Mouse (Mus musculus): ENCODE measurements around the gene Fam129b. TPM values are rescaled to one million over a fixed set of nuclear protein-coding genes. Genes with fewer than 3 reads are reported as not detected.

Fam129b gene
- total RNA-seq, 1 experiment, result 90.0 TPM

DNA sequence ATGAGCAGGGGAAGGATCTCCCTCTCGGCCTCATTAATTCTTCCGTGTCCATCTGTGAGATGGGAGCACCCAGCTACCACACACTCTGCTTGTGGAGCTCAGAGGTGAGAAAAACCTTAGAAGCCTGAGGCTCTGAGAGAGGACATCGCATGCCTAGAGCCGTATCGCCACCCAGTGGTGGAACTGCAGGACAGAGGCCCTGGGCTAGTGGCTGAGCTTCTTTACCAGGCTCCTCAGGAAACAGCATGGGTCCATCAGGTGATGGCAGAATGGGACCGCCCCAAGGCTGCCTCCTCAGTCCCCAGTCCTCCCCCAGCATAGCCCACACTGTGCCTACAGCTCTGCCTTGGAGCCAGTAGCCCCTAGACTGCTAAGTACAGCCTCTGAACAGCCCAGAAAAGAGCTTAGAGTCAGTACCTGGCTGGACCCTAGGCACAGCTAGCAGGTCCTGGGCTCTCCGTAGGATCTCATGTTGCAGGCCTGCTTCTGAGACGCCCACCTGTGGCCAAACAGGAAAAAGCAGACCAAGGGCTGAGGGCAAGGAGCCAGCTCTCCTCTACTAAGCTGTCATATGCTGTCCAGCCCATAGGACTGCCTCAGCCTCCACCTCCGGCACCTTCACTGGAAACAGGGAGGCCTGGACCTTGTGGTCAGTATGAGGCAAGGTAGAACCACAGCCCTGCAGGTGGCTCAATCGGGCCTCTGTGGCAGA lies 52.5 kb downstream of the Fam129b start:
- Histone ChIP-seq H3K4me1 (ENCODE audit: control insufficient read depth in 2 of 2, insufficient read depth in 2 of 2, low read length in 2 of 2, poor library complexity in 1 of 2) (peaks cover 0 to 42% of the 10 kb centered on the region in 2 experiments; a peak in 2 of 4 replicates), H3K27ac (ENCODE audit: insufficient read depth, low read depth, low read length, poor library complexity, severe bottlenecking) (no peak overlapping the region), H3K9ac (ENCODE audit: insufficient read depth, low read depth, low read length, poor library complexity, severe bottlenecking) (peak overlapping the region; percentile 49; the same call in 1 of the 2 replicates), H3K9me3 (ENCODE audit: control insufficient read depth, insufficient read depth, low read depth, low read length) (no peaks in the 10 kb centered on the region), H3K4me3 (ENCODE audit: insufficient read depth in 1 of 2, low read depth in 1 of 2, low read length in 2 of 2, poor library complexity in 1 of 2, severe bottlenecking in 1 of 2) (peak overlapping the region in 1 of 2 experiments; percentile 23; a peak in 2 of 4 replicates), H3K36me3 (ENCODE audit: control insufficient read depth, insufficient read depth, low read length, poor library complexity, severe bottlenecking) (peaks cover 20% of the 10 kb centered on the region)
- in situ Hi-C loops (cut with MboI; ENCODE audit: low sequenced_read_pairs in 2 of 2, unreplicated experiment in 2 of 2), result no loop called here
- no peak for TF ChIP-seq MAFK (IDR thresholded peaks at IDR 0.05; ENCODE audit: insufficient read depth, low read depth, low read length)
- peak; percentile 76 for DNase-seq (ENCODE audit: low read depth, low spot score)

DNA sequence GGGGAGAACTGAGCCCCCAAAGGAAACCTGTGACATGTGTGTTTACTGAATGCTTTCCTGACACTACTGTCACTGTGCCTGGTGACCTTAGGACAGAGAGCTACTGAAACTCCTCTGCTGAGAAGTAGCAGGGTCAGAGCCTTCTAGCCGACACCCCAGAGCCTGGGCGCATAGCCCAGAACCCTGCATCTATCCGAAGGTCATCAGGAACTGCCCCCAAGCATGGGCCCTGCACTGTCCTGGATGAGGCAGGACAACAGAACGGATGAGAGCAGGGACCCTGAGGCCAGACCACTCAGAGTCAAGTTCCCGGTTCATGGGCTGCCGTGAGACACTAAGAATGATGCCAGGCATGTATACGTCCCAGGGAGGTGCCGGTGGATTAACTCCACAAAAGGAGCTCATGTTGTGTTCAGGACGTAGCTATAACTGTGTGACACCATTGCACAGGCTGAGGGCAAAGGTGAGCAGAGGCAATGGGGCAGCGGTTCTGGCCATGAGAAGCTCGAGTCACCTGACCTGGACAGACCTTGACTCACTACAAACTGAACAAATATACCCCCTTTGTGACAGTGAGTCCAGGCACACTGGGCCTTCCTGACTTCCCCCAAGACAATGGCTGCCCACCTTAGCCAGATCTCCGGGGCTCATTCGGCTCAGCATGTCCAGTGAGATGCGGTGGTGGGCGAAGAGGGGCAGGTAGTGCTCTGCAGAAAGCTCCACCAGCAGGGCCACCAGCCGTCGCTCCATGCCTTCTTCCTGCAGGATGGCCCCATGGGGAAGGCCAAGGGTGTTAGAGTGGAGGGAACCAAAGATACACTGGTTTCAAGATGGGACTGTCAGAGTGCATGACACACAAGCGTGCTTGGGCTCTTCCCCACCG lies 53.3 kb downstream of the Fam129b start:
- no peak overlapping the region for H3K9ac ChIP-seq (ENCODE audit: insufficient read depth, low read depth, low read length, poor library complexity, severe bottlenecking)
- in situ Hi-C loops (cut with MboI; ENCODE audit: low sequenced_read_pairs in 2 of 2, unreplicated experiment in 2 of 2), result no loop called here

DNA sequence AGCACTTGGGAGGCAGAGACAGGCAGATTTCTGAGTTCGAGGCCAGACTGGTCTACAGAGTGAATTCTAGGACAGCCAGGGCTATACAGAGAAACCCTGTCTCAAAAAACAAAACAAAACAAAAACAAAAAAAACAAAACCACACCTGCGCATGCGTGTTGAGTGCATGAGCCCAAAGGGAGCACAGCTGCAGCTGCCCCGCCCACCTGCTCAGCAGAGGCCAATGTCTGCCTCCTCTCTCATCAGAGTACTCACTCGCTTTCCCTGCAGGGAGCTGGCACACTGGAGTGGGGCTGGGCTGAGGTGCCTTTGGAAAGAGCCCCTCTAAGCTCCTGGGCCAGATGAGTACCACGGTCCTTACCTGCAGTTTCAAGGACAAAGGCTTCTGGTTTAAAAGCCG lies 55.8 kb downstream of the Fam129b start:
- peaks cover 19% of the 10 kb centered on the region; the same call in 1 of the 2 replicates for H3K36me3 ChIP-seq (ENCODE audit: control insufficient read depth, insufficient read depth, low read length, poor library complexity, severe bottlenecking)
- H3K4me1 ChIP-seq (ENCODE audit: control insufficient read depth in 2 of 2, insufficient read depth in 2 of 2, low read length in 2 of 2, poor library complexity in 1 of 2), result peaks cover 0 to 36% of the 10 kb centered on the region in 2 experiments; a peak in 3 of 4 replicates
- TF ChIP-seq MAFK (IDR thresholded peaks at IDR 0.05; ENCODE audit: insufficient read depth, low read depth, low read length) (no peak), HCFC1 (IDR thresholded peaks at IDR 0.05; ENCODE audit: borderline replicate concordance, insufficient read depth, low read length) (no peak), ZNF384 (IDR thresholded peaks at IDR 0.05; ENCODE audit: low read depth, low read length) (no peak), ZC3H11A (IDR thresholded peaks at IDR 0.05; ENCODE audit: borderline replicate concordance, low read depth, low read length) (no peak), CHD2 (IDR thresholded peaks at IDR 0.05; ENCODE audit: low read depth, low read length) (no peak)
- 0 out of 4 replicates have a peak overlapping the region, but pooled peaks of 1 of the 2 experiments have one; percentile 1 for H3K4me3 ChIP-seq (ENCODE audit: insufficient read depth in 1 of 2, low read depth in 1 of 2, low read length in 2 of 2, poor library complexity in 1 of 2, severe bottlenecking in 1 of 2)
- H3K9me3 ChIP-seq (ENCODE audit: control insufficient read depth, insufficient read depth, low read depth, low read length), result no peaks in the 10 kb centered on the region
- no peak overlapping the region for H3K9ac ChIP-seq (ENCODE audit: insufficient read depth, low read depth, low read length, poor library complexity, severe bottlenecking)
- DNase-seq (ENCODE audit: low read depth, low spot score), result peak; percentile 52
- no peak overlapping the region for H3K27ac ChIP-seq (ENCODE audit: insufficient read depth, low read depth, low read length, poor library complexity, severe bottlenecking)
- in situ Hi-C loops (cut with MboI; ENCODE audit: low sequenced_read_pairs in 2 of 2, unreplicated experiment in 2 of 2), result no loop called here

More for the DNA sequence above, 53.3 kb downstream of the Fam129b start:
- Histone ChIP-seq H3K27ac (ENCODE audit: insufficient read depth, low read depth, low read length, poor library complexity, severe bottlenecking) (no peak overlapping the region), H3K36me3 (ENCODE audit: control insufficient read depth, insufficient read depth, low read length, poor library complexity, severe bottlenecking) (peaks cover 15% of the 10 kb centered on the region; the same call in 1 of the 2 replicates), H3K4me3 (ENCODE audit: insufficient read depth in 1 of 2, low read depth in 1 of 2, low read length in 2 of 2, poor library complexity in 1 of 2, severe bottlenecking in 1 of 2) (no peak overlapping the region), H3K4me1 (ENCODE audit: control insufficient read depth in 2 of 2, insufficient read depth in 2 of 2, low read length in 2 of 2, poor library complexity in 1 of 2) (peaks cover 0 to 40% of the 10 kb centered on the region in 2 experiments; a peak in 3 of 4 replicates), H3K9me3 (ENCODE audit: control insufficient read depth, insufficient read depth, low read depth, low read length) (no peaks in the 10 kb centered on the region)
- TF ChIP-seq ZNF384 (IDR thresholded peaks at IDR 0.05; ENCODE audit: low read depth, low read length), result no peak
- TF ChIP-seq MAFK (IDR thresholded peaks at IDR 0.05; ENCODE audit: insufficient read depth, low read depth, low read length), result no peak
- TF ChIP-seq CHD2 (IDR thresholded peaks at IDR 0.05; ENCODE audit: low read depth, low read length), result no peak
- TF ChIP-seq HCFC1 (IDR thresholded peaks at IDR 0.05; ENCODE audit: borderline replicate concordance, insufficient read depth, low read length), result no peak
- TF ChIP-seq ZC3H11A (IDR thresholded peaks at IDR 0.05; ENCODE audit: borderline replicate concordance, low read depth, low read length), result no peak
- DNase-seq (ENCODE audit: low read depth, low spot score), result no peak

DNA sequence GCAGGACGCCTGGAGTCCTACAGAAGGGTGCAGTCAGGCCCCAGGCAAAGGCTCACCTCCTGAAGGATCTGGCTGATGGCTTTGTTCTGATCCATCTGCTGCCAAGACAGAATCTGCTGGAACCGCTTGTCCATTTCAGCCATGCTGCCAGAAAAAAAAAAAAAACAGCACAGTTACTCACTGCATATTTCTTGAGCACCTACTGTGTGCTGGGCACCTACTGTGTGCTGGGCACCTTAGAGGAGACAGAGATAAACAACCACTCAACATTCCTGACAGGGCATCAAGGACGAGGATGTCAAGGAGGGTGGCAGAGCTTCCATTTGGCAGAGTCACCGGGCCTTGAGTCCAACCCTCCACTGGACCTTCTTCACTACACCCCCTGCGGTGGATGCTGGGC lies 62.8 kb downstream of the Fam129b start:
- H3K36me3 ChIP-seq (ENCODE audit: control insufficient read depth, insufficient read depth, low read length, poor library complexity, severe bottlenecking), result peaks cover 29% of the 10 kb centered on the region; the same call in 1 of the 2 replicates
- in situ Hi-C loops (cut with MboI; ENCODE audit: low sequenced_read_pairs in 2 of 2, unreplicated experiment in 2 of 2), result no loop called here
- TF ChIP-seq MAFK (IDR thresholded peaks at IDR 0.05; ENCODE audit: insufficient read depth, low read depth, low read length) (no peak), CHD2 (IDR thresholded peaks at IDR 0.05; ENCODE audit: low read depth, low read length) (no peak), ZNF384 (IDR thresholded peaks at IDR 0.05; ENCODE audit: low read depth, low read length) (no peak), HCFC1 (IDR thresholded peaks at IDR 0.05; ENCODE audit: borderline replicate concordance, insufficient read depth, low read length) (no peak), ZC3H11A (IDR thresholded peaks at IDR 0.05; ENCODE audit: borderline replicate concordance, low read depth, low read length) (no peak)
- H3K4me3 ChIP-seq (ENCODE audit: insufficient read depth in 1 of 2, low read depth in 1 of 2, low read length in 2 of 2, poor library complexity in 1 of 2, severe bottlenecking in 1 of 2), result no peak overlapping the region
- DNase-seq (ENCODE audit: low read depth, low spot score), result no peak
- H3K4me1 ChIP-seq (ENCODE audit: control insufficient read depth in 2 of 2, insufficient read depth in 2 of 2, low read length in 2 of 2, poor library complexity in 1 of 2), result peaks cover 0 to 16% of the 10 kb centered on the region in 2 experiments; a peak in 3 of 4 replicates
- no peaks in the 10 kb centered on the region for H3K9me3 ChIP-seq (ENCODE audit: control insufficient read depth, insufficient read depth, low read depth, low read length)
- H3K27ac ChIP-seq (ENCODE audit: insufficient read depth, low read depth, low read length, poor library complexity, severe bottlenecking), result no peak overlapping the region
- H3K9ac ChIP-seq (ENCODE audit: insufficient read depth, low read depth, low read length, poor library complexity, severe bottlenecking), result no peak overlapping the region
